Mouse (Mus musculus): ENCODE measurements around the gene Fam171a2. TPM values are rescaled to one million over a fixed set of nuclear protein-coding genes. Genes with fewer than 3 reads are reported as not detected.

Fam171a2 gene
- total RNA-seq, 2 experiments from 2014 or later = 92.5 to 102 TPM

- peak overlapping the region; percentile 59 for H3K4me3 ChIP-seq
- H3K27ac ChIP-seq = peak overlapping the region; percentile 92
- peak; percentile 61 for TF ChIP-seq CTCF (conservative IDR thresholded peaks at IDR 0.05)
- DNase-seq (ENCODE audit: low spot score in 2 of 2) = peak in 1 of 2 experiments; percentile 74
Measured at GRCm38 (mm10) chr11:102437120-102438061, 10.1 kb downstream of the Fam171a2 start.

GRCm38 (mm10) chr11:102436471-102436790, 11.1 kb downstream of the Fam171a2 start:
- Histone ChIP-seq H3K27ac (no peak overlapping the region), H3K4me3 (no peak overlapping the region)
- no peak for TF ChIP-seq CTCF (conservative IDR thresholded peaks at IDR 0.05)
- DNase-seq (ENCODE audit: low spot score in 2 of 2) = peak in 1 of 2 experiments; percentile 35

DNA sequence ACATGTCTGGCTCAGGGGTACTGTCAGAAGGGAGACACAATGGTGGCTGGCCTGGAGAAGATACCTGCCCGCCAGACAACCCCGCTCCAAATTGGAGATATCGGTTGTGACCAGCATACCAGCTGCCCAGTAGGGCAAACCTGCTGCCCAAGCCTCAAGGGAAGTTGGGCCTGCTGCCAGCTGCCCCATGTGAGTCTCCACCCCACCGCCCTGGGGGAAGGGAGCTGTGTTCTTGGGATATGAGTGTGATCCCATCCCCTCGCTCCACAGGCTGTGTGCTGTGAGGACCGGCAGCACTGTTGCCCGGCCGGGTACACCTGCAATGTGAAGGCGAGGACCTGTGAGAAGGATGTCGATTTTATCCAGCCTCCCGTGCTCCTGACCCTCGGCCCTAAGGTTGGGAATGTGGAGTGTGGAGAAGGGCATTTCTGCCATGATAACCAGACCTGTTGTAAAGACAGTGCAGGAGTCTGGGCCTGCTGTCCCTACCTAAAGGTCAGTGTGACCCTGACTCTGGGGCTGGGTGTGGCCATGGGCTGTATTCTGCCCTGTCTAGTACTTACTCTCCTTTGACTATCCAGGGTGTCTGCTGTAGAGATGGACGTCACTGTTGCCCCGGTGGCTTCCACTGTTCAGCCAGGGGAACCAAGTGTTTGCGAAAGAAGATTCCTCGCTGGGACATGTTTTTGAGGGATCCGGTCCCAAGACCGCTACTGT, 11.6 kb downstream of the Fam171a2 start:
- no peak overlapping the region for H3K4me3 ChIP-seq
- TF ChIP-seq CTCF (conservative IDR thresholded peaks at IDR 0.05) = no peak
- DNase-seq (ENCODE audit: low spot score in 2 of 2) = no peak
- H3K27ac ChIP-seq = no peak overlapping the region

- no peak for DNase-seq (ENCODE audit: low spot score in 2 of 2)
- TF ChIP-seq CTCF (conservative IDR thresholded peaks at IDR 0.05) = no peak
- Histone ChIP-seq H3K4me3 (no peak overlapping the region), H3K27ac (no peak overlapping the region)
Measured at GRCm38 (mm10) chr11:102434816-102435705, 12.4 kb downstream of the Fam171a2 start.

DNA sequence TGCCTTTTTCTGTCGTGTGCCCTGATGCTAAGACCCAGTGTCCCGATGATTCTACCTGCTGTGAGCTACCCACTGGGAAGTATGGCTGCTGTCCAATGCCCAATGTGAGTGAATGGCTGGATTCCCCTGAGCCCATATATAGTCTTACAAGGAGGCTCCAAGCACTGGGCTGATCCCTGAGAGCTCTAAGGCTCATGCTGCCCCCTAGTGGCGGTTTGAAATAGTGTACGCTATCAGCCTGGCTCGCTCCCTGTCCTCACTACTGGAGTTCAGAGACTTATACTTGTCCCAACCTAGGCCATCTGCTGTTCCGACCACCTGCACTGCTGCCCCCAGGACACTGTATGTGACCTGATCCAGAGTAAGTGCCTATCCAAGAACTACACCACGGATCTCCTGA, 13.1 kb downstream of the Fam171a2 start:
- peak; percentile 95 for TF ChIP-seq CTCF (conservative IDR thresholded peaks at IDR 0.05)
- H3K4me3 ChIP-seq = no peak overlapping the region
- H3K27ac ChIP-seq = no peak overlapping the region
- DNase-seq (ENCODE audit: low spot score in 2 of 2) = peak; percentile 88 to 93

DNA sequence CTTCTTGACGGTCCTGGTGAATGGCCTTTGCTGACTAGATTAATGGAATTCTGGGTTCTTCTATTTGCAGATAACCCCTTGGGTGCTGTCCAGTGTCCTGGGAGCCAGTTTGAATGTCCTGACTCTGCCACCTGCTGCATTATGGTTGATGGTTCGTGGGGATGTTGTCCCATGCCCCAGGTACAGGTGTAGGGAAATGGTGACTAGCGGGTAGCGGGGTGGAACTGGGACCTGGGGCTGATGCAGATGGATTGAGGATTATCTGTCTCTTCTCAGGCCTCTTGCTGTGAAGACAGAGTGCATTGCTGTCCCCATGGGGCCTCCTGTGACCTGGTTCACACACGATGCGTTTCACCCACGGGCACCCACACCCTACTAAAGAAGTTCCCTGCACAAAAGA, 13.6 kb downstream of the Fam171a2 start:
- no peak overlapping the region for H3K4me3 ChIP-seq
- TF ChIP-seq CTCF (conservative IDR thresholded peaks at IDR 0.05) = no peak
- no peak overlapping the region for H3K27ac ChIP-seq
- DNase-seq (ENCODE audit: low spot score in 2 of 2) = no peak

GRCm38 (mm10) chr11:102432896-102433295, 14.6 kb downstream of the Fam171a2 start:
- DNase-seq (ENCODE audit: low spot score in 2 of 2) = no peak
- Histone ChIP-seq H3K27ac (peak overlapping the region; percentile 62; the same call in 1 of the 2 replicates), H3K4me3 (no peak overlapping the region; the same call in 1 of the 2 replicates)
- TF ChIP-seq CTCF (conservative IDR thresholded peaks at IDR 0.05) = no peak

DNA sequence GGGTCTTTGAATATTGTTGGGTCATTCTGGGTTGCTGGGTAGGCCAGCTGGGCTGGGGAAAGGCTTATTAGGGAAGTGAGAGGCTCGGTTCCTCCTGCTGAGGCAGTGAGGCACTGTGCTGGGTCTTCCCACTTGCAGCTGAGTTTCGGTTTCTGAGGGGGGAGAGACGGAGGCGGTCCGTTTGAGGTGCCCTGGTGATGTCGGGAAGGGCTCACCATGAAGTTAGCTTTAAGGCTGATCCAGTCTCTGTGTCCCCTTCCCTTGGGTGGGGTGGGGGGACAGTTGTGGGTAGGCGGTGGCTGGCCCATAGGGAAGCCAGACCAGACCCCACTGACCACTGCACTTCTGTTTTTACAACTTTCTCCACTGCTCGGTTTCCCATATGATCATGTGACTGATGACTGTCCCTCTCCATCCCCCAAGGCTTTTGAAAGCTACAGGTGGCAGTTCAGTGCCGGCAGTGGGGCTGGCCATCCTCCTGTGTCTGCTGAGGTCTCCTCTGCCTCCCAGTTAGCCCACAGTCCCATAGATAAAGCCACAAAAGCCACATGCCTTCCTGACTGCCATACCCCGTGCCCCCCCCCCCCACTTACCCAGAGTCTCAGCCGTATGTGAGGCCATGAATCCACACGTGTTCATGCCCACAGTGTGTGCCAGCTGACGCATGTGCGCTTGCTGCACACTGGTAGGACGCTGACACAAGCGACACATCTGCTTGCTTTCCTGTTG, 15.2 kb downstream of the Fam171a2 start:
- peak overlapping the region; percentile 26; the same call in 1 of the 2 replicates for H3K4me3 ChIP-seq
- TF ChIP-seq CTCF (conservative IDR thresholded peaks at IDR 0.05) = no peak
- H3K27ac ChIP-seq = peak overlapping the region; percentile 53; the same call in 1 of the 2 replicates
- DNase-seq (ENCODE audit: low spot score in 2 of 2) = no peak

GRCm38 (mm10) chr11:102431728-102432114, 15.8 kb downstream of the Fam171a2 start:
- TF ChIP-seq CTCF (conservative IDR thresholded peaks at IDR 0.05) = no peak
- Histone ChIP-seq H3K4me3 (peak overlapping the region; percentile 26; the same call in 1 of the 2 replicates), H3K27ac (peak overlapping the region; percentile 53; the same call in 1 of the 2 replicates)
- DNase-seq (ENCODE audit: low spot score in 2 of 2) = no peak

GRCm38 (mm10) chr11:102431018-102431645, 16.4 kb downstream of the Fam171a2 start:
- DNase-seq (ENCODE audit: low spot score in 2 of 2) = peak in 1 of 2 experiments; percentile 82
- H3K4me3 ChIP-seq = peak overlapping the region; percentile 78
- peak overlapping the region; percentile 88 for H3K27ac ChIP-seq
- TF ChIP-seq CTCF (conservative IDR thresholded peaks at IDR 0.05) = peak; percentile 87
